Mouse (Mus musculus): ENCODE data around the gene Abhd17b. TPM values are rescaled to one million over a fixed set of nuclear protein-coding genes. Genes with fewer than 3 reads are reported as not detected.
"Not testable (repeated sequence)": the region's sequence is repeated elsewhere in the genome, so short reads cannot be mapped to it uniquely, and the experiment has no call there.

Gene Abhd17b
- polyA plus RNA-seq, 1 experiment from 2014 or later: 34.5 TPM

DNA sequence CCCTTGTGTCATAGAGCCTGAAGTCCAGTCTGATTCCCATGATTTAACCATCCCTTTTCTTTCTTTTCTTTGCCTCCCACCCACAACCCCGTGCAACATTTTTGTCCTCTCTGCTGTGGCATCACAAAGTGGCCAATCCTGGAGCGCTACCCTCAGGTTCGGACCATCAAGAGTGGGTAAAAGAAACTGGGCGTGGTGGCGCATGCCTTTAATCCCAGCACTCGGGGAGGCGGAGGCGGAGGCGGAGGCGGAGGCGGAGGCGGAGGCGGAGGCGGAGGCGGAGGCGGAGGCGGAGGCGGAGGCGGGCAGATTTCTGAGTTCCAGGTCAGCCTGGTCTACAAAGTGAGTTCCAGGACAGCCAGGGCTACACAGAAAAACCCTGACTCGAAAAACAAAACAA lies 70.3 kb downstream of the Abhd17b start:
- Histone ChIP-seq H3K27ac (peak overlapping the region; percentile 81), H3K4me1 (replicated peaks) (peaks cover 10% of the 10 kb centered on the region; the same call in 1 of the 2 replicates), H3K9me3 (peaks cover 12% of the 10 kb centered on the region; the same call in 1 of the 2 replicates)
- not testable (repeated sequence) for DNase-seq (ENCODE audit: low spot score); H3K27me3 ChIP-seq (ENCODE audit: insufficient read depth, poor library complexity, severe bottlenecking); H3K4me3 ChIP-seq; H3K36me3 ChIP-seq
- WGBS: 95% methylated on average over 20 of the region's 20 CpGs

DNA sequence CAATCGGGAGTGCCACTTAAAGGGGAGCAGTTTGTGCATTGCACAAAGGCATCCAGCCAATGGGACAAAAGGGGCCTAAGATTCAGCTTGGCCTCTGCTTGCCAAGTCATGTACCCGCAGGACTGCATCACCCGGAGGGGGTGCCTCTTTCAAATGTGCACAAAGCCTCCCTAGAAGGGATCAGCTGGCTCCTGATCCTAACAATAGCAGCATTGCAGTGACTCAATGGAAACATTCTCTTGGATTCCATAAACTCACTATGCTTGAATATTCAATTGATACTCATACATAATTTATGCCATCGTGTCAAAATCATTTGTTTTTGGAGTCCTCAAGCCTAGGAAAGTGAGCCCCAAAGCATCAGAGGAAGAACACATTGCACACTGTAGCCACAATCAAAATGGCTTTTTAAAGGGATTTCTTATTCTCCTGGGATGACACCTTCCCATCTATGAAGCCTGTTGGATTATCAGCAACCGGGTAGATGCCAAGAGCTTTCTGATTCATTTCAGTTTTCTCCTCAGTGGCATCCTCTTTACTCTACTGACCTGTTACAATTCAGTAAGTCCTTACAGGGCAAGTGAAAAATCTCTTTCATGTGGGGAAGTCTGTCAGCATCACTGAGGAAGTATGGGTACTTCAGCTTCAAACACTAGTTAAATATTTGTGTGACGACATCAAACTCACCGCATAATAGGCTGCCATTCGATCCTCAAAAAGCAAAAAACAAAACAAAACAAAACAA lies 71.1 kb downstream of the Abhd17b start:
- DNase-seq (ENCODE audit: low spot score): peak; percentile 56
- Histone ChIP-seq H3K27ac (peak overlapping the region; percentile 81), H3K4me1 (replicated peaks) (peaks cover 10% of the 10 kb centered on the region; the same call in 1 of the 2 replicates), H3K9me3 (peaks cover 12% of the 10 kb centered on the region; the same call in 1 of the 2 replicates), H3K36me3 (no peaks in the 10 kb centered on the region), H3K4me3 (no peak overlapping the region), H3K27me3 (ENCODE audit: insufficient read depth, poor library complexity, severe bottlenecking) (no peaks in the 10 kb centered on the region)
- 58% methylated on average over 8 of the region's 8 CpGs for WGBS

GRCm38 (mm10) chr19:21725168-21725567 lies 72.2 kb downstream of the Abhd17b start:
- WGBS: 93% methylated on average over 1 of the region's 1 CpGs
- DNase-seq (ENCODE audit: low spot score): no peak
- H3K36me3 ChIP-seq: no peaks in the 10 kb centered on the region
- H3K4me1 ChIP-seq (replicated peaks): peaks cover 10% of the 10 kb centered on the region; the same call in 1 of the 2 replicates
- H3K9me3 ChIP-seq: peaks cover 12% of the 10 kb centered on the region; the same call in 1 of the 2 replicates
- H3K27me3 ChIP-seq (ENCODE audit: insufficient read depth, poor library complexity, severe bottlenecking): no peaks in the 10 kb centered on the region
- no peak overlapping the region for H3K4me3 ChIP-seq
- H3K27ac ChIP-seq: peak overlapping the region; percentile 81

- H3K4me3 ChIP-seq: no peak overlapping the region
- peaks cover 12% of the 10 kb centered on the region; the same call in 1 of the 2 replicates for H3K9me3 ChIP-seq
- no peaks in the 10 kb centered on the region for H3K27me3 ChIP-seq (ENCODE audit: insufficient read depth, poor library complexity, severe bottlenecking)
- H3K27ac ChIP-seq: no peak overlapping the region
- peaks cover 10% of the 10 kb centered on the region; the same call in 1 of the 2 replicates for H3K4me1 ChIP-seq (replicated peaks)
- H3K36me3 ChIP-seq: no peaks in the 10 kb centered on the region
- WGBS: 53% methylated on average over 2 of the region's 2 CpGs
- DNase-seq (ENCODE audit: low spot score): no peak
Measured at GRCm38 (mm10) chr19:21727081-21727480, 74.1 kb downstream of the Abhd17b start.

- peaks cover 10% of the 10 kb centered on the region; the same call in 1 of the 2 replicates for H3K4me1 ChIP-seq (replicated peaks)
- DNase-seq (ENCODE audit: low spot score): no peak
- H3K36me3 ChIP-seq: no peaks in the 10 kb centered on the region
- WGBS: 95% methylated on average over 6 of the region's 6 CpGs
- no peak overlapping the region for H3K4me3 ChIP-seq
- no peaks in the 10 kb centered on the region for H3K27me3 ChIP-seq (ENCODE audit: insufficient read depth, poor library complexity, severe bottlenecking)
- H3K27ac ChIP-seq: no peak overlapping the region
- no peaks in the 10 kb centered on the region for H3K9me3 ChIP-seq
Measured at GRCm38 (mm10) chr19:21728342-21728741, 75.4 kb downstream of the Abhd17b start.

- H3K4me1 ChIP-seq (replicated peaks): no peaks in the 10 kb centered on the region
- H3K27ac ChIP-seq: no peak overlapping the region
- no peaks in the 10 kb centered on the region for H3K36me3 ChIP-seq
- H3K4me3 ChIP-seq: no peak overlapping the region
- H3K9me3 ChIP-seq: no peaks in the 10 kb centered on the region
- DNase-seq (ENCODE audit: low spot score): no peak
- no peaks in the 10 kb centered on the region for H3K27me3 ChIP-seq (ENCODE audit: insufficient read depth, poor library complexity, severe bottlenecking)
- WGBS: 78% methylated on average over 5 of the region's 5 CpGs
Measured at GRCm38 (mm10) chr19:21731887-21732286, 78.9 kb downstream of the Abhd17b start.

GRCm38 (mm10) chr19:21733176-21733575 lies 80.2 kb downstream of the Abhd17b start:
- DNase-seq (ENCODE audit: low spot score): no peak
- Histone ChIP-seq H3K4me1 (replicated peaks) (no peaks in the 10 kb centered on the region), H3K27ac (no peak overlapping the region), H3K36me3 (no peaks in the 10 kb centered on the region), H3K4me3 (no peak overlapping the region), H3K27me3 (ENCODE audit: insufficient read depth, poor library complexity, severe bottlenecking) (no peaks in the 10 kb centered on the region), H3K9me3 (no peaks in the 10 kb centered on the region)
- 93% methylated on average over 2 of the region's 2 CpGs for WGBS

GRCm38 (mm10) chr19:21734112-21734511 lies 81.1 kb downstream of the Abhd17b start:
- Histone ChIP-seq H3K4me3 (no peak overlapping the region), H3K36me3 (no peaks in the 10 kb centered on the region), H3K27ac (no peak overlapping the region), H3K4me1 (replicated peaks) (no peaks in the 10 kb centered on the region), H3K27me3 (ENCODE audit: insufficient read depth, poor library complexity, severe bottlenecking) (no peaks in the 10 kb centered on the region), H3K9me3 (no peaks in the 10 kb centered on the region)
- no peak for DNase-seq (ENCODE audit: low spot score)
- WGBS: 43% methylated on average over 5 of the region's 5 CpGs

Other genes with a start within 250 kb of the Abhd17b start
- not detected in 2 replicates for gene Gda, start 179.7 kb upstream of the Abhd17b start, polyA plus RNA-seq (2016; fragmentation: Nextera tagmentation; extraction: Ambion mirVana)
- gene 1110059E24Rik, start 209 bp upstream of the Abhd17b start, polyA plus RNA-seq (2016; fragmentation: Nextera tagmentation; extraction: Ambion mirVana): 69.3 and 70.2 TPM in 2 replicates
- 86.4 and 93.6 TPM in 2 replicates for gene Cemip2, start 125.2 kb downstream of the Abhd17b start, polyA plus RNA-seq (2016; fragmentation: Nextera tagmentation; extraction: Ambion mirVana)

All from hindbrain, embryonic 10.5 days (tissue).